Mouse (Mus musculus): ENCODE measurements at regions not wholly inside any gene's neighbourhood (a gene's known extent, or its start where the extent isn't known, plus 50 kb on each side); places are given as distances from the start of the nearest gene placed in this dataset.
A peak's percentile ranks its signal among the peaks of the same experiment; 100 is the strongest.

DNA sequence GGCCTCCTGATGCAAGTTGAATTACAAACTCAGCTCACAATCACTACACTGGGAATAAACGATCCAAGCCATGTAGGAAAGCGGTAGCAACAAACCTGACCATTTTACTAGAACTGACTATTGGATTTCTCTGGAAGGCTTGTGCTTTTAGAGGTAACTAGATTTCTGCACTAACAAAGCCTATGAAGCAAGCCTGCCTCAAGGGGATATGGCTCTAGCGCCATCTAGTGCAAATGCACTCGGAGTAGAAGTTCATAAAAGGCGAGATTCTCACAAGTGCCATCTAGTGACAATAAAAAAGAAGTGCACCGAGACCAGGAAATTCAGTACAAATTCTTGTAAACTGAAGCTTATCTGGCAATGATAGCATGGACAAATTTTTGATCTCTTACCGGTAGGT is 364.9 kb upstream of the Fmr1 start:
- peak; percentile 33 to 44 for DNase-seq (ENCODE audit: low spot score in 2 of 2)
